Mouse (Mus musculus) ovary, postnatal 14 days (tissue): ENCODE results near the gene Osbpl10.

Experiments used
- DNase-seq: peaks from one replicate; pipeline ENCODE4 v3.0.0; 2022; ENCODE audit warnings: low spot score

The Osbpl10 gene

GRCm38 (mm10) chr9:115217984-115218383 lies 239.6 kb downstream of the Osbpl10 start:
- DNase-seq, result no peak

DNA sequence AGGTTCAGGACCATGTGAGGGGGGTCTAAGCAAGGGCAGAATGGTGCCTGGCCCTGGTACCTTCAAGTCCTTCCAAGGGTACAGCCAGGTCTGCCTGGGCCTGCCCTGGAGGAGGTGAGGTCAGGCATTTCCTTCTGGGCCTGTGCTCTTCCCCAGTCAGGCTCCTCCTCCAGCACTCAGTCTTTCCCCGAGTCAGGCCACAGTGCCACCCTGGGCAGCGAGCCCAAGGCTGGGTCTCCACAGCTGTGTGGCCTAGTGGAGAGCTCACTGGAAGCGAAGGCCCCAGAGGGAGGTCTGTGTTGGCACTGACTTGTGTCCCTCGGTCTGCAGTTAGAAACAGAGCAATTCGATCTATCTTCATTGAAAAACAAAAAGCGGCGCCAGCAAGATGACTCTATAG lies 242.1 kb downstream of the Osbpl10 start:
- DNase-seq, result no peak

- no peak for DNase-seq
These were observed 242.9 kb downstream of the Osbpl10 start for GRCm38 (mm10) chr9:115221265-115221664.

DNA sequence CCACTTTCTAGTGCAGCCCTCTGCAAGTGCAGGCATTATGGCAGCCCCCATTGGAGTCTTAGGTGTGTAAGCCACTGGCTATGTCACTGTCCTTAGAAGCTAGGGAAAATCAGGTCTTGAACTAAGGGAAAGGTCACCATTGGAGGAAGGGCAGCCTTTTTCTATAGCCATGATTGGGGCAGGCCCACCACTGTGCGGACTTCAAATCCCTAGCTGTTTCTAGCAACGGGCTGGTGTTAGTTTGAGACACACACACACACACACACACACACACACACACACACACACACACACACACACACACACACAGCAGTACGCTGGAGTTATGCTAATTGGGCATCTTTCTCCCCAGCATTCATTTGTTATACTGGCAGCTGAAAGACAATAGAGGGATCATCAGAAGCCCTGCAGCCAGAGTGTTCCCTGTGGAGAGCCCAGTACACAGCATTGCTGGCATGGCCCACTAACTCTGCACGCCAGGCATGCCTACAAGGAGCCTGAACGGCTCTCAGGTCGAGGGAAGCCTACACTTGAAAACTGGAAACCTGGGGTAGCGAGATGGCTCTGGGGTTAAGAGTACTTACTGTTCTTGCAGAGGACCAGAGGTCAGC lies 246.5 kb downstream of the Osbpl10 start:
- DNase-seq, result no peak

- DNase-seq, result no peak
These were observed 250.8 kb downstream of the Osbpl10 start for GRCm38 (mm10) chr9:115229145-115229544.

DNA sequence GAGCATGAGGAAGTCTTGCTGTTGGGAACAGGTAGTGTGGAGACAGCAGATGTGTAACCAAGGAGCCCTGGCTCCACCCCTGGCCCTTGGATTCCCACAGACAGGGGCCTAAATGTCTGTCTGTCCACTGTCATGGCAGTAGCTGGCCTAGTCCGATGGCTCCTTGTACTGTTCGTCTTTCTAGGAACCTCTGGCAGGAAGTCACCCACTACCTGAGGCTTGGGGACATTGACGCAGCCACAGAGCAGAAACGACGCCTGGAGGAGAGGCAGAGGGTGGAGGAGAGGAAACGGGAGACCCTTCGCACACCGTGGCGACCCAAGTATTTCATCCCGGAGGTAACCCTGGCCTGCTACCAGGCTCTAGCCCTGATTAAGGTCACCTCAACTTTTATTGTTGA lies 251.3 kb downstream of the Osbpl10 start:
- DNase-seq, result no peak

GRCm38 (mm10) chr9:115230141-115230540 lies 251.8 kb downstream of the Osbpl10 start:
- no peak for DNase-seq

DNA sequence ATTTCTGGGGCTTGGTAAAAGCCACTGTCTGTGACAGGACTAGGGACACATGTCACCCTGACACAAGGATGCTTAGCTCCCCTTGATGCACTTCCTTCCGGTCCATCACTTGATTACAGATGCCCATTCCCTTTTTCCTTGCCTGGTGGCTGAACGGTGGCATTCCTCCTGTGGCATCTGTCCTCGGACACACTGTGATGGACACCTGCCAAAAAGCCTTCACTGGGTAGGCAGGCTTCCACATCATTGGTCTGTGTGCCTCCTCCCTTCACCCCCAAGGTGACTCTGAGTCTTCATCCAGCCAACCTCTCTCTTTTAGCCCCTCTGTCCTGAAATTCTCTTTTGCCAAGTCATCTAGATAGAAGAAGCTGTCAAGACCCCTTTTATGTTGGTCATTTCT lies 253.1 kb downstream of the Osbpl10 start:
- no peak for DNase-seq

DNA sequence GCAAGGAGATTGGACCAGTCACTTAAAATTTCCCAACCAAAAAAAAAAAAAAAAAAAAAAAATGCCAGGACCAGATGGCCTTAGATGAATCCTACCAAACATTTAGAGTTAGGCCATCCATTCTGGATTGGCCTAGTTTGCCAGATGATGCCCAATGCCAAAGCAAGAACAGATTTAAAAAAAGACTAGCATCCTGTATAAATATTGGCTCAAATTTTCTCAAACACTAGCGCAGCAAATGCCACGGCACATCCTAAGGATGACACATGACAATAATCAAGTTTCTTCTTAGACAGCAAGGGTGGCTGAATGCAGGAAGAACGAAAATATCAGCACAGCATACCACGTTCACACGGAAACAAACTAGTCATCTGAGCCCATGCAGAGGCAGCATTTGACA lies 255.4 kb downstream of the Osbpl10 start:
- no peak for DNase-seq

DNA sequence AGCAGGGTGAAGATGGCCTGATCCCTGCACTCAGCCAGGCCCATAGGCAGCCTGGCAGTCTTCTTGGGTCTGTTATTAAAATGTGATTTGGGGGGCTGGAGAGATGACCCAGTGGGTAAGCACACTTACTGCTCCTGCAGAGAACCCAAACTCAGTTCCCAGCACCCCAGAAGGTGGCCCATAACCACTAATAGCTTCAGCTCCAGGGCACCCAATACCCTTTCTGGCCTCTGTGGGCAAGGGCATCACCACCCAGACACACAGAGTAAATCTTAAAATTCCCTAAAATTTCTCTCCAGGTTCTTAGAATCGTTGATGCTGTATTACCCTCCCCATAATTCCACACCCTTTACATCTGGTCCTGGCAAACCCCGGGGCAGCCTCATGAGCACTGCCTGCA lies 256.2 kb downstream of the Osbpl10 start:
- no peak for DNase-seq

DNA sequence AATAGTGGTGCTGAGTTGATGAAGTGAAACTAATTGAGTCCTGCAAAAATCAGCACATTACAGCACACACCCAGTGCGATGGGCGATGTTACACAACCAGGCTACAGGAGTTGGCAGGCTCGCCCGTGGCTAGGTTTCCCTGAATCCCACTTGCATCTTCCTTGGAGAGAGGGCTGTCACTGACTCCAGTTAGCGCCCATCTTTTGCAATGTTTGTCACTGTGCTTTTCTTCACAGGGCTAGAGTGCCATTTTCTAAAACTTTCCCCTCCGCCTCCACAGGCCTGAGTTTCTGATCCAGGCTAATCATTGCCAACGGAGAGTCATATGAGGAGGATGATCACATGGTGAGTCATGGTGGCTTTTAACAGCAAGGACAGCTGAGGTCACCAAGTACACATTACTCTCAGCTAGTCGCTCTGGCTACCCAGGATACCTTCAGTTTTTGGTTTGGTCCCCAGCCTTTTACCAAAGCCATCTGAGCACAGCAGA lies 258.0 kb downstream of the Osbpl10 start:
- DNase-seq, result no peak

- DNase-seq, result no peak
These were observed 259.6 kb downstream of the Osbpl10 start for GRCm38 (mm10) chr9:115237943-115238342.

- DNase-seq, result no peak
These were observed 261.5 kb downstream of the Osbpl10 start for GRCm38 (mm10) chr9:115239861-115240260.

GRCm38 (mm10) chr9:115243630-115244029 lies 265.3 kb downstream of the Osbpl10 start:
- no peak for DNase-seq

- no peak for DNase-seq
These were observed 266.7 kb downstream of the Osbpl10 start for GRCm38 (mm10) chr9:115245092-115245491.

DNA sequence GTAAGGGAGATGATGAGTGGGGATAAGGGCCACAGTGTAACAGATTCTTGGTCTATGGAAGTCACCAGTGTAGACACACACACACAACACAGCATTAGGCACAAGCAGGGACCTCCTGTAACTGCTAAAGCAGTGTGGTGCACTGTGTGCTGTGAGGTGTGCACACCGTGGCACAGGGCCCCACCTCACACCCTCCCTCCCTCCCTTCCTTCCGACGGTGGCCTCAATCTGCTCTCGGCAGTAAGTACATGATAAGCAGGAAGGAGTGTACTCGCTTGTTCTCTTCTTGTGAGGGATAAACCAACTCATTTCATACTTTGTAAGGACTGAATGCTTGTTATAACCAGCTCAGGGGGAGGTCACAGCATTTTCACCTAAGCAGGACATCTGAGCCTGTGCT lies 270.8 kb downstream of the Osbpl10 start:
- no peak for DNase-seq

- no peak for DNase-seq
These were observed 279.4 kb downstream of the Osbpl10 start for GRCm38 (mm10) chr9:115257733-115258286.

DNA sequence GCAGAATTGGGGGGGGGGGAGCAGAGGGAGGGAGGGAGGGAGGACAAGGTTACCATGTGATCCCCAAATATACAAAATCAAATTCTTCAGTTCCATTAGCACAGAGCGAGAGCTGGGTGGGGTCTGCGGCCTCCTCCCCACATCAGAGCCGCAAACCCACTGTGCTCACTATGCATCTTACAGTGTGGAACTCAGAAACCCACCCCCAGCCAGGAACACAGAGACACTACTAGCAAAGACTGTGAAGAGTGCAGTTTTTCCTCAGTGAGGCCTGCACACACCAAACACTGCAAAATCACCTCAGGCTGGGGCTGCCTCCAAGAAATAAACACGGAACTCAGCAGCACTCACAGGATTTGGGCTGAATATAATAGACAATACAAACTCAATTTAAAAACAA lies 281.5 kb downstream of the Osbpl10 start:
- DNase-seq, result no peak

DNA sequence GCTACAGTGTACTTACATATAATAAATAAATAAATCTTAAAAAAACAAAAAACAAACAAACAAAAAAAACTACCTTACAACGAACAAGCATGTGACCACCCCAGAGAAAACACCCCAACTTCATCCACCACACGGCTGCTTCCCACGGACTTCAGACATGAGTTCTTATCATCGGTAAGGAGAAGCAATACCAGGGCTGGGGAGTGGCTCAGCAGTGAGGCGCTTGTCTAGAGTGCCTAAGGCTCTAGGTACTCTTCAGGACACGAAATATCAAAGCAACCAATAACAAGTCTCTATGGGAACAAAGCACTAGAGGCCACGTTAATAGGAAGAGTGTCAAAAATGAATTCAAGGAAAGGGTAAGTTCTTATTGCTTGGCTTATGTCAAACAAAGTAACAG lies 282.1 kb downstream of the Osbpl10 start:
- DNase-seq, result no peak

DNA sequence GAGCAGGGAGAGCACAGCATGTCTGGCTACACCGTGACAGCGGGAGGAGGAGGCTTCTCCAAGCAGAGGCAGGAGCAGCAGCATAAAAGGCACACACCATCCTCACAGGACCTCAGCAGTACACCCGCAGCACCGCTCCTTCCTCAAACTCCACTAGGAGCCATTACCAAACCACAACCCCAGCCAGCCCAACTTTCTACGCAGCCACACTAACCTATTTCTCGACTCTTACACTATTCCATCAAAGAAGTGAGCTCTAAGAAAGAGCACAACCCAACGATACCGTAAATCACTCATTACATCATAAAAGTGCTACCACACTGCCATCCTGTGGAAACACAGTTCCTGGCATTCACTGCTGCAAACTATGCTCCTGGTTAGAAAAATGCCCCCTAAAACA lies 283.1 kb downstream of the Osbpl10 start:
- peak; percentile 19 for DNase-seq

- no peak for DNase-seq
These were observed 283.5 kb downstream of the Osbpl10 start for GRCm38 (mm10) chr9:115261896-115262295.

DNA sequence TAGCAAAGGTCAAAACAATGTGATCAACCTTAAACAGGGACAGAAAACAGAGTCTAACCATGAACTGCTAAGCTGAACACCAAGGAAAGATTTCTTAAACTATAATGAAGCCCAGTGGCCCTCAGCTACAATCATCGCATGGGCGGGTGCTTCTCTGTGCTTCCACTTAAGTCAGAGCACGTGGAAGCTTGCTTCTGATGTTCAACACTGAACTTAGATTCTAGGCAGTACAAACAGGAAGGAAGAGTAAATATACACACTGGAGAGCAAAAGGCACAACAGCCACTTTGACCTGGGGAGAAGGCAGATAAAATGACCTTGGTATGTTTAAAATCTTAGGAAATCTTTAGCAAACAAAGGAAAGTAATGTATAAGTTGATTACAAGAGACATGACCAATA lies 293.2 kb downstream of the Osbpl10 start:
- no peak for DNase-seq

DNA sequence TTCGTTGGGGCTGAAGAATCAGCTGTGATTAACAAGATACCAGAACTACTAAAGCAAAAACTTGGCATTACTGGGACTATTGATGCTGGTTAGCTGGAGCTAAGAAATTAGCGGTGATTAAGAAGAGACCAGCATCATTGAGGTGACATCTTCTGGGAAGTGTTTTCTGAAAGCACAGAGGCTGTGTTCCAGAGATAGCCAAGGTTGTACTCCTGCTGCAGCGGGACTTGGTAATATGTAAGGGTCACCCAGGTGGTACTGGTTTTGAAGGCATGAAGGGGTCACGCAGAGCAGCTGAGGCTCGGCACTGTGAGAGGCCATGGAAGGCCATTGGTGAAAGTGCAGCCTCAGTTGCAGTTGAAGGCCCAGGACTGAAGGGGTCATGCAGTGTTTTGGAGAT lies 294.1 kb downstream of the Osbpl10 start:
- DNase-seq, result peak; percentile 19

GRCm38 (mm10) chr9:115273095-115273649 lies 294.8 kb downstream of the Osbpl10 start:
- no peak for DNase-seq
